Mouse (Mus musculus) limb, embryonic 11.5 days (tissue): Measurements from ENCODE around the gene Slc35a3. TPM values are rescaled to one million over a fixed set of nuclear protein-coding genes. Genes with fewer than 3 reads are reported as not detected.

Source experiments
- ATAC-seq: fragments of 200-750 bp; cut with Nextera tagmentation; 2 replicates; pipeline ENCODE4 v1.8.0; 2017; ENCODE audit warnings: low read depth; ENCODE audit not compliant: insufficient number of reproducible peaks, low FRiP score, low TSS enrichment
- DNase-seq: peaks from one replicate; pipeline ENCODE4 v3.0.0-alpha.2; 2015; ENCODE audit warnings: low spot score
- H3K27ac ChIP-seq: fragments of 300-500 bp; sonication (generic); replicated peaks from 2 replicates; pipeline ENCODE4 v1.5.1; 2014; ENCODE audit warnings: low read depth, mild to moderate bottlenecking, low read length
- H3K27me3 ChIP-seq: fragments of 300-500 bp; sonication (generic); 2 replicates; pipeline ENCODE4 v1.6.1; 2014; ENCODE audit warnings: mild to moderate bottlenecking, low read length, mixed read lengths; ENCODE audit not compliant: control insufficient read depth, insufficient read depth
- H3K36me3 ChIP-seq: fragments of 300-500 bp; sonication (generic); 2 replicates; pipeline ENCODE4 v1.6.1; 2014; ENCODE audit warnings: mild to moderate bottlenecking, low read length, moderate library complexity, mixed read lengths; ENCODE audit not compliant: control insufficient read depth, insufficient read depth
- H3K4me1 ChIP-seq: fragments of 300-500 bp; sonication (generic); 2 replicates; pipeline ENCODE4 v1.6.1; 2014; ENCODE audit warnings: low read length, mixed read lengths; ENCODE audit not compliant: control insufficient read depth, insufficient read depth
- H3K4me2 ChIP-seq: fragments of 300-500 bp; sonication (generic); 2 replicates; pipeline ENCODE4 v1.6.1; 2014; ENCODE audit warnings: low read depth, mild to moderate bottlenecking, moderate library complexity; ENCODE audit not compliant: severe bottlenecking
- H3K4me3 ChIP-seq: fragments of 300-500 bp; sonication (generic); 2 replicates; pipeline ENCODE4 v1.5.1; 2014; ENCODE audit warnings: low read depth, low read length
- H3K9ac ChIP-seq: fragments of 300-500 bp; sonication (generic); 2 replicates; pipeline ENCODE4 v1.6.1; 2014; ENCODE audit warnings: mild to moderate bottlenecking, low read length
- H3K9me3 ChIP-seq: fragments of 300-500 bp; sonication (generic); 2 replicates; pipeline ENCODE4 v1.6.1; 2016; ENCODE audit warnings: low read length; ENCODE audit not compliant: control insufficient read depth
- WGBS: fragments of 180-500 bp; shearing (Covaris S2); extraction: QIAGEN DNeasy Blood & Tissue Kit; methylation state at CpG from one replicate; pipeline ENCODE4 v1.1.7; 2014; 5-methylcytosine and 5-hydroxymethylcytosine counted together
- polyA plus RNA-seq: library from polyadenylated mRNA; unstranded; fragments of >200 nt; fragmentation: Nextera tagmentation; extraction: Ambion mirVana; gene quantifications from 2 replicates; pipeline ENCODE4 v1.2.1, GENCODE M21; 2014

The Slc35a3 gene
- polyA plus RNA-seq, 1 experiment from 2014 or later = 6.8 TPM

DNA sequence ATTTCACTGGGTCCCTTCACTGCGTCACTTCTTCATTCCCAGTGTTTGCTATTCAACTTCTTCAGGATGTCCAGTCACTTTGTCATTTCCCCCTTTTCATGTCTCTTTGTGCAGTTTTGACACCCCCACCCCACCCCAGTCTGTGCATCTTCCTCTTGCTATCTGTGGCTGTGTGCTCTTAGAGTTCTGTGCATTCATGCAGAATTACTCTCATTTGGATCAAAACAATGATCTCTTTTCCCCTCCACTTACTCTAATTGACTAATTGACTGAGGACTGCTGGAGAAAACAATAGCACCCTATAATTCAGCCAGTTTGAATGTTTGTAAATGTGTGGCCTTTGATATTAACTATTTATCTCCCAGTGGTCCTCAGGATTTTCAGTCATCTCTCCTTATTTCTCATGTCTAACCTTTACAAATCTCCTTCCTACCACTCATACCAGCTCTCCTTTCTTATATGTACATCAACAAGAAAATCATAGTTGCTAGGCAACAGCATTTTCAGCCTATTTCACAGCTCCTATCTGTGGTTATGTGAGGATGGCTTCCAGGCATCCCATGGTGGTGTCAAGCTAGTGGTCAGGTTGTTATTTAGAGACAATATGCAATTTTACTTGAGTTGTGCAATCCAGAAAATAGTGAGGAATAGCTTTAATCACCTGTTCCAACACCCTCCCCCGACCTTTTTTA lies 17.0 kb upstream of the Slc35a3 start:
- no peak for ATAC-seq
- DNase-seq = no peak
- H3K4me1 ChIP-seq = no peaks in the 10 kb centered on the region
- H3K27me3 ChIP-seq = no peaks in the 10 kb centered on the region
- H3K36me3 ChIP-seq = no peaks in the 10 kb centered on the region
- no peak overlapping the region for H3K4me2 ChIP-seq
- H3K27ac ChIP-seq = no peak overlapping the region
- WGBS = 85% methylated on average over 2 of the region's 2 CpGs
- H3K9me3 ChIP-seq = no peaks in the 10 kb centered on the region
- H3K4me3 ChIP-seq = no peak overlapping the region
- no peak overlapping the region for H3K9ac ChIP-seq

DNA sequence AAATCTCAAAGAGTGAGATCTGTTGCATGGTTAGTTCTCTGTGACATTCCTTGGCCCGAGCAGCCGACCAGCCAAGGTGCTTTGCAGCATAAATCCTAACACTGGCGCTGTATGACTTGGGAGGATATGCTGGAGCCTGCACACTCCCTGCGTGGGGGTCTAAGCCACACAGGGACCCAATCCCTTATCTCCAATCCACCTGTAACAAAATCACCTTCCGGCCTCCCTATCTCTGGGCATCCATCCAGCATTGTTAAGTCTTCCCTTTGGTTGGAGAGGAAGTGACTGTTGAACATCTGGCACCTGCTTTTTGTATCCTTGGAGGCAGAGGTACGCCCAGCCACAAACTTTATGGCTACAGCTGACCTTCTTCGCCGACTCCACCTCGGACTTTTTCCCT lies 14.2 kb upstream of the Slc35a3 start:
- Histone ChIP-seq H3K36me3 (no peaks in the 10 kb centered on the region), H3K4me3 (no peak overlapping the region), H3K9ac (no peak overlapping the region), H3K4me1 (no peaks in the 10 kb centered on the region), H3K9me3 (no peaks in the 10 kb centered on the region), H3K4me2 (no peak overlapping the region), H3K27ac (no peak overlapping the region), H3K27me3 (no peaks in the 10 kb centered on the region)
- WGBS = 74% methylated on average over 9 of the region's 9 CpGs
- no peak for DNase-seq
- no peak for ATAC-seq

DNA sequence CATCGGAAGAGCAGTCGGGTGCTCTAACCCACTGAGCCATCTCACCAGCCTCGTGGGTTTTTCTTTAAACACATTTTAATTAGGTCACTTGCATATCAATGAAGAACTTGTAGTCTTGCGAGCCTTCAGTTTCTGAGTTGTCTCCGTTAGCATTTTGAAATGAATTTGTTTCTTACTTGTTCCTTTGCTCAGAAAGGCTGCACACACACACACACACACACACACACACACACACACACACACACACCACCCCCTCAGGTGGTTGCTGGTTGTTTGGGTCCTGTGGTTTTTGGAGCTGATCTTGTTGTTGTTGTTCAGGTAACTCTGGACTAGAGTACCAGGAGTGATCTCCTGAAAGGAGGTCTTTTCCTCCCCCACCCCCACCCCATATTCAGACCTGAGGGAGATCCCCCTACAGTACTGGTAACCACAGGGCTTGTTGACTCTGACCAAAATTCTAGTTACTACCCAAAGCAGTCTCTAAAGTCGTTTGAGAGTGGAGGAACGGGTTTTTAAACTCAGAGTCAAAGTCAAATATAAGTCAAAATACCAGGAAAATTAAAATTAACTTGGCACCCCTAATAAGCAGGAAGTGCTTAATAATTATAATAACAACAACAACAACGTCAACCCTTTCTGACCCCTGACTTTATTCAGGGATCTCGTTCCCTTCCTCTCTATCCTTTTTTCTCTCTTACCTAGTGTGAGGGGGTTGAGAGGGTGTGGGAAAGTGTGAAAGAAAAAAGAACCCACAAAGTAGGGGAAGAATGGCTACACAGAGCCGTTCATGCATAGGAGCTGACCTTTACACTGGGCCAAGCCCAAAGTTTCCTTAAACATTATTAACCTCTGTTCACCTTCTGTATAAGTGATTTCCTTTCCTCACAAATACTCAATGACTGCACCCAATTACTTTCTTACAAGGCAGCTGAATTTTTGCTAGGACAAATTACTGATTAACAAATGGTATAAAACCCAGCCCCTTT lies 11.2 kb upstream of the Slc35a3 start:
- Histone ChIP-seq H3K4me3 (no peak overlapping the region), H3K9ac (no peak overlapping the region), H3K27ac (no peak overlapping the region), H3K36me3 (no peaks in the 10 kb centered on the region), H3K4me1 (no peaks in the 10 kb centered on the region), H3K27me3 (no peaks in the 10 kb centered on the region), H3K4me2 (no peak overlapping the region), H3K9me3 (no peaks in the 10 kb centered on the region)
- ATAC-seq (no peak), DNase-seq (no peak)
- 63% methylated on average over 10 of the region's 10 CpGs for WGBS

DNA sequence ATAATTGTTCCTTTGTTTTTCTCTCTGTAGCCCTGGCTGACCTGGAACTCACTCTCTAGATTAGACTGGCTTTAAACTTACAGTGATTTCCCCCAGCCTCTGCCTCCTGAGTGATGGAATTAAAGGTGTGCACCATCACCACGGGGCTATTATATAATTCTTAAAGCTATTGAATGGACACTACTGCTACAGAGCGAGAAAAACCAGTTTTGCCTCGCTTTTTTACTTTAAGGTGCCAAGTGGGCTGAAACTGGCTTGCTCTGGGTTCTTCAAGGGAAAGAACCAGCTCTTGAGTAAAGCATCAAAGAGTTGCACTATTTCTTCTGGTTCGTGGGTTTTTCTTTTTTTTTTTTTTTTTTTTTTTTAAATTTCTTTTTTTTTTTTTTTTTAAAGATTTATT lies 10.3 kb upstream of the Slc35a3 start:
- ATAC-seq (no peak), DNase-seq (no peak)
- Histone ChIP-seq H3K36me3 (no peaks in the 10 kb centered on the region), H3K27me3 (no peaks in the 10 kb centered on the region), H3K4me2 (no peak overlapping the region), H3K4me1 (no peaks in the 10 kb centered on the region), H3K4me3 (no peak overlapping the region), H3K9ac (no peak overlapping the region), H3K27ac (no peak overlapping the region), H3K9me3 (no peaks in the 10 kb centered on the region)
- 79% methylated on average over 4 of the region's 4 CpGs for WGBS

DNA sequence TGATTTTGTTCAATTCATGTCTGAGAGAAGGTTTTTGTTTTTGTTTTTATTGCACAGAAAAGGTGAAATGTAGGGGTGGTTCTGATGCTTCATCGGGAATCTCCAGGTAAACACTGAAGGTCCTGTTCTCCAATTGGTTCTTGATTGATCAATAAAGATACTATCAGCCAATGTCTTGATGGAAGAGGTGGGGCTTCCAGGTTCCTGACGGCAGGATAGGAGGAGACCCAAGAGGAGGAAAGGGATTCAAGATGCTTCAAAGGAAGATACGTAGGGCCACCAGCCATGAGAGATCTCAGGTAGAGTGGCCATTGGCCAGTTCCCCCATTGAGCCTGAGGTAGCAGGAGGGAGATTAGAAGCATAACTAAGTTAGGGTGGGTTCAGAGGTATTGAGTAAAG lies 6.3 kb upstream of the Slc35a3 start:
- H3K4me1 ChIP-seq = no peaks in the 10 kb centered on the region
- H3K4me3 ChIP-seq = no peak overlapping the region
- H3K4me2 ChIP-seq = no peak overlapping the region
- no peaks in the 10 kb centered on the region for H3K9me3 ChIP-seq
- no peaks in the 10 kb centered on the region for H3K36me3 ChIP-seq
- 58% methylated on average over 3 of the region's 3 CpGs for WGBS
- H3K9ac ChIP-seq = no peak overlapping the region
- DNase-seq (no peak), ATAC-seq (no peak)
- H3K27me3 ChIP-seq = no peaks in the 10 kb centered on the region
- no peak overlapping the region for H3K27ac ChIP-seq

DNA sequence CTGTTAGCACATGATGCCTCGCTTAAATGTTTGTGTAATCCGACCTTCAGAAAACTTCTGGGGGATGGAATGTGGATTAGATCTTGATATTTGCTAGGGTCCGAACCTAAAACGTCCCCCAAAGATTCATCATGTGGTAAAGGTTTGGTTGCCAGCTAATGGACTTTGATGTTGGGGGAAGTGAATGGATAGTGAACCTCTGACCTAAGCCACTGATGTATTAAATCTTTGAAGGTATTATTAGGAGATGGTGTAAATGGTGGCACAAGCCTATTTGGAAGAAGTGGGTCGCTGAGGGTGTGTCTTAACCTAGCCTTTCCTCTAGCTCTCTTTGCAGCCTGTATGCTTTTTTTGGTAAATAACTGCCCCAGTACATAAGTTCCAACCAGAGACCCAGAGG lies 400 bp upstream of the Slc35a3 start:
- H3K4me3 ChIP-seq = peak overlapping the region; percentile 78
- no peak for DNase-seq
- 23% methylated on average over 5 of the region's 5 CpGs for WGBS
- no peaks in the 10 kb centered on the region for H3K27me3 ChIP-seq
- 0 out of 2 replicates have a peak, but pooled peaks cover 3% of the 10 kb centered on the region for H3K4me1 ChIP-seq
- peak overlapping the region; percentile 74; the same call in 1 of the 2 replicates for H3K4me2 ChIP-seq
- no peak overlapping the region for H3K27ac ChIP-seq
- no peak for ATAC-seq
- no peaks in the 10 kb centered on the region for H3K9me3 ChIP-seq
- no peak overlapping the region for H3K9ac ChIP-seq
- no peaks in the 10 kb centered on the region for H3K36me3 ChIP-seq

DNA sequence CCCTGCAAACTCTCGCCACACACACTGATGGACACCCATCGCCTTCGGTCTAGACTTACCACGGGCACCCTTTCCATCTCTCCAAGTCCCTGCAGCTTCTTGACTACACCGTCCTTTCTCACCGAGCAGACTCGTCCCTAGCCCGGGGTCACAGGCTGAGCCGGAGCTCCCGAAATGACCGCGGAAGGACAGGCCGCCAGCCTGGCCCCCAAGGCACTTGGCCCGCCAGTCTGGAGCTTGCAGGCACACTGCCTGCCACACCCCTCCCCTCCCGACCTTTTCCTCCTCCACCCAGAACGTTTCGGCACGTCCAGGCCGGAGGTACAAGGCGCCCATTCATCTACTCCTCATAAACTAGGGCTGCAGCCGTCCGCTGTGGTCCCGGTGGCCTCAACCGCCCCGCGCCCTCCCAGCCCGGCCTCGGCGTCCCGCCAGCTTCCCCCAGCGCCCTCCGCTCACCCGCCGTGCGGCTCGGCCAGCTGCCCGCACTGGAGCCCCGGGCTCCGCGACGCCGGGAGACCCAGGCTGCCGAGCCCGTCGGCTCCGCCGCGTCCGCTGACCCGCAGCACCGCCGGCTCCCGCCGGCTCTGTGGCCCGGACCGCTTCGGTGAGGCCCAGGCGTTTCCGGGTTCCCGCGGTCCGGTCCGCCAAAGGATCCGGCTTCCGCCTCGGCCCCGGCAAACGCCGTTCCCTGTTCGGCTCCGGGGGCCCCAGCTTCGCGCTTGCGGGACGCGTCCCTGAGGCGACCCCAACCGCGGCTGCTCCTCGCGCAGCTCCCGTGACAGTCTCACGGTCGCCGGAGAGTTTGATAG lies 801 bp downstream of the Slc35a3 start:
- Histone ChIP-seq H3K4me3 (peak overlapping the region; percentile 78), H3K9me3 (no peaks in the 10 kb centered on the region), H3K9ac (peak overlapping the region; percentile 94), H3K4me1 (0 out of 2 replicates have a peak, but pooled peaks cover 3% of the 10 kb centered on the region), H3K27ac (peak overlapping the region; percentile 75; the same call in 1 of the 2 replicates), H3K4me2 (peak overlapping the region; percentile 74), H3K36me3 (no peaks in the 10 kb centered on the region), H3K27me3 (no peaks in the 10 kb centered on the region)
- DNase-seq (peak; percentile 81), ATAC-seq (peak; percentile 83)
- under 1% methylated on average over 80 of the region's 85 CpGs for WGBS

DNA sequence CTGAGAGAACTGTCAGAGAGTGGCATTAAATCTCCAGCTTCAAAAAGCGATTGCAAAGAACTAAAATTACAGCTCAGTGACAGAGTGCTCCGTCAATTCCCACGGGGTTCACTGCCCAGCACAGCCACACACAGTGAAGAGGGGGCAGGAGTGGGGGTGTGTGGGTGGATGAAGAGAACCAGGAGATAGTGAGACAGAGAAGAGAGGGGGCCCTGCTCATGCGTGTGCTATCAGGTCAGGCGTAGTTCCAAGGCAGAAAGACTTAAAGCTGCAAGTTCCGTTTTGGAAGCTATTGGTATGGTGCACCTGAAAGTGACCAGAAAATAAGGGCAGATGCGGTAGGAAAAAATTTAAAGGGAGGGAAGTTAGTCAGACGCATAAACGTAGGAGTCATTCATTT lies 1.7 kb downstream of the Slc35a3 start:
- peak overlapping the region; percentile 74; the same call in 1 of the 2 replicates for H3K4me2 ChIP-seq
- H3K9me3 ChIP-seq = no peaks in the 10 kb centered on the region
- no peaks in the 10 kb centered on the region for H3K27me3 ChIP-seq
- no peak overlapping the region for H3K27ac ChIP-seq
- WGBS = 53% methylated on average over 9 of the region's 9 CpGs
- H3K4me1 ChIP-seq = 0 out of 2 replicates have a peak, but pooled peaks cover 3% of the 10 kb centered on the region
- no peak overlapping the region for H3K9ac ChIP-seq
- ATAC-seq (no peak), DNase-seq (no peak)
- no peaks in the 10 kb centered on the region for H3K36me3 ChIP-seq
- H3K4me3 ChIP-seq = peak overlapping the region; percentile 78
